Comparison of ENCODE assay signal across 15 mouse cellular contexts in genomic region chr16:87092011-87092410, GRCm38 (mm10).
DNase-seq lines count a peak whose midpoint lies in the region; ATAC-seq and TF ChIP-seq lines count a peak whose summit lies in the region.
"Had no signal": no experiment of that assay in that cellular context is flagged by ENCODE, and none has a peak within 500 bp of the region (broad histone marks: within the 10 kb centered on the region; RNA-seq: fewer than 3 reads in every experiment).

No protein-coding gene starts in this region.

- H3K4me1 ChIP-seq in limb, embryonic 11.5 days (ENCODE audit: control insufficient read depth, insufficient read depth, low read length), result no peaks in the 10 kb centered on the region
- H3K4me1 ChIP-seq in stomach, postnatal 0 days (replicated peaks; ENCODE audit: control insufficient read depth, insufficient read depth), result no peaks in the 10 kb centered on the region
- H3K4me1 ChIP-seq in forebrain, embryonic 10.5 days, result no peaks in the 10 kb centered on the region
- H3K4me1 ChIP-seq: neural tube, embryonic 15.5 days had no signal

- WGBS in limb, embryonic 11.5 days, result 33% methylated on average over 2 of the region's 2 CpGs
- 56% methylated on average over 2 of the region's 2 CpGs for WGBS in stomach, postnatal 0 days
- 93% methylated on average over 2 of the region's 2 CpGs for WGBS in forebrain, embryonic 10.5 days

- ATAC-seq in limb, embryonic 11.5 days (ENCODE audit: insufficient number of reproducible peaks, low FRiP score, low TSS enrichment, low read depth), result peak; percentile 67; the same call in 1 of the 2 replicates
- peak; percentile 75; the same call in 1 of the 2 replicates for ATAC-seq in stomach, postnatal 0 days (ENCODE audit: low FRiP score, low TSS enrichment)
- ATAC-seq: hindbrain, embryonic 16.5 days had no signal

- no peak overlapping the region for H3K4me2 ChIP-seq in limb, embryonic 11.5 days (ENCODE audit: low read depth, severe bottlenecking)
- H3K4me2 ChIP-seq in stomach, postnatal 0 days (replicated peaks; ENCODE audit: low read depth), result no peak overlapping the region
- H3K4me2 ChIP-seq: neural tube, embryonic 15.5 days had no signal

- H3K27me3 ChIP-seq in limb, embryonic 11.5 days (ENCODE audit: control insufficient read depth, insufficient read depth, low read length), result no peaks in the 10 kb centered on the region
- no peaks in the 10 kb centered on the region for H3K27me3 ChIP-seq in stomach, postnatal 0 days (ENCODE audit: control insufficient read depth, insufficient read depth, low read length)
- no peaks in the 10 kb centered on the region for H3K27me3 ChIP-seq in forebrain, embryonic 10.5 days (ENCODE audit: poor library complexity, severe bottlenecking)
- H3K27me3 ChIP-seq: neural tube, embryonic 15.5 days had no signal

- no peaks in the 10 kb centered on the region for H3K9me3 ChIP-seq in limb, embryonic 11.5 days (ENCODE audit: control insufficient read depth, low read length)
- no peaks in the 10 kb centered on the region for H3K9me3 ChIP-seq in stomach, postnatal 0 days (ENCODE audit: control insufficient read depth, low read length)
- H3K9me3 ChIP-seq in forebrain, embryonic 10.5 days, result no peaks in the 10 kb centered on the region
- H3K9me3 ChIP-seq: neural tube, embryonic 15.5 days had no signal

- DNase-seq in adrenal gland, postnatal 10 days, result peak; percentile 35
- DNase-seq in adrenal gland, adult 8-10 months, result no peak
- peak; percentile 62 for DNase-seq in urinary bladder, postnatal 14 days (ENCODE audit: low spot score)
- DNase-seq in urinary bladder, postnatal 25 days (ENCODE audit: low spot score), result no peak
- peak; percentile 32 for DNase-seq in limb, embryonic 11.5 days (ENCODE audit: low spot score)
- peak; percentile 15 for DNase-seq in stomach, postnatal 0 days (ENCODE audit: low spot score)
- DNase-seq in forebrain, embryonic 10.5 days (ENCODE audit: extremely low spot score, low spot score), result no peak
- DNase-seq in left cerebral cortex, adult 9 months (ENCODE audit: low spot score in 2 of 2), result no peak
- DNase-seq: cerebellum, postnatal 14 days; heart, postnatal 14 days; kidney, adult 2 months; kidney, postnatal 36 days; thymus, postnatal 14 days had no signal

- no peaks in the 10 kb centered on the region for H3K36me3 ChIP-seq in limb, embryonic 11.5 days (ENCODE audit: control insufficient read depth, insufficient read depth, low read length)
- H3K36me3 ChIP-seq in stomach, postnatal 0 days (ENCODE audit: control insufficient read depth, insufficient read depth, low read length), result no peaks in the 10 kb centered on the region
- H3K36me3 ChIP-seq in forebrain, embryonic 10.5 days (replicated peaks), result no peaks in the 10 kb centered on the region
- H3K36me3 ChIP-seq: neural tube, embryonic 15.5 days had no signal

- no peak overlapping the region for H3K4me3 ChIP-seq in limb, embryonic 11.5 days (ENCODE audit: low read depth, low read length)
- no peak overlapping the region for H3K4me3 ChIP-seq in stomach, postnatal 0 days (ENCODE audit: low read depth, low read length)
- H3K4me3 ChIP-seq in forebrain, embryonic 10.5 days, result no peak overlapping the region
- H3K4me3 ChIP-seq: neural tube, embryonic 15.5 days had no signal

- H3K27ac ChIP-seq in limb, embryonic 11.5 days (replicated peaks; ENCODE audit: low read depth, low read length), result no peak overlapping the region
- H3K27ac ChIP-seq in stomach, postnatal 0 days (replicated peaks), result no peak overlapping the region
- no peak overlapping the region for H3K27ac ChIP-seq in forebrain, embryonic 10.5 days
- H3K27ac ChIP-seq: neural tube, embryonic 15.5 days had no signal

- TF ChIP-seq EP300 in stomach, postnatal 0 days (optimal IDR thresholded peaks at IDR 0.05), result no peak

- no peak for TF ChIP-seq CTCF in stomach, postnatal 0 days (IDR thresholded peaks at IDR 0.05; ENCODE audit: low read depth)

- H3K9ac ChIP-seq in limb, embryonic 11.5 days (ENCODE audit: low read length), result no peak overlapping the region
- no peak overlapping the region for H3K9ac ChIP-seq in stomach, postnatal 0 days (ENCODE audit: low read length)
- H3K9ac ChIP-seq: neural tube, embryonic 15.5 days had no signal

Comparison
In these comparisons a context has a peak if more than half of its experiments do, and no peak if none do; other contexts are left out.
1. DNase-seq: peak in adrenal gland, postnatal 10 days (single experiment), urinary bladder, postnatal 14 days (single experiment), limb, embryonic 11.5 days (single experiment) and stomach, postnatal 0 days (single experiment); none in adrenal gland, adult 8-10 months (single experiment), urinary bladder, postnatal 25 days (single experiment), forebrain, embryonic 10.5 days (single experiment) and left cerebral cortex, adult 9 months (0 of 2).